Mouse (Mus musculus) liver, postnatal 0 days (tissue): ENCODE results near the gene Pax8.

Experiments used
- CTCF ChIP-seq: sonication (generic); IDR thresholded peaks from 2 replicates; pipeline ENCODE4 v1.5.1; 2016; ENCODE audit warnings: antibody characterized with exemption, low read depth
- EP300 ChIP-seq: IDR thresholded peaks from 2 replicates; pipeline ENCODE4 v1.6.1; 2016; ENCODE audit warnings: antibody characterized with exemption, low read depth, mild to moderate bottlenecking

DNA sequence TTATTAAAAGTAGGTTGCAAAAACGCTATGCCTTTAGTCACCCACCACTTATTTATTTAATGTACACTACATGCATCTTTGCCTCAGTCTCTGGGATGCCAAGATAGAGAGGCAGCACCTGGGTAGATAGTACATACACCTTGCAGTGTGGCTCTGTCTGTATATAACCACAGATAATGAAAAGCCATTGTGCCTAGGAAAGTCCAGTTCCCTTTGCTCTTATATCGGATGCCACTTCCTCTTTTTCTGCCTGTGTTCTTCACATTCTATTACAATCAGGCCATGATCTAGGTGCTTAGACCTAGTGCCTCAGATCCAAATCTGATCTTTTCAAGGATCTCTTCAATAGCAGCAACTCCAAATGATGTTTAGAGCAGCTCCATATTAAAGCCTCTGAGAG is 49.8 kb downstream of the Pax8 start:
- TF ChIP-seq CTCF (no peak), EP300 (no peak)
